Mouse (Mus musculus): Measurements from ENCODE around the gene Gfpt2.

Gfpt2 gene

GRCm38 (mm10) chr11:49794342-49795144, 565 bp downstream of the Gfpt2 start:
- DNase-seq (ENCODE audit: low read depth) = no peak

GRCm38 (mm10) chr11:49798931-49799330, 5.0 kb downstream of the Gfpt2 start:
- no peak for DNase-seq (ENCODE audit: low read depth)

- no peak for DNase-seq (ENCODE audit: low read depth)
Measured at GRCm38 (mm10) chr11:49801516-49801915, 7.5 kb downstream of the Gfpt2 start.

GRCm38 (mm10) chr11:49803801-49804200, 9.8 kb downstream of the Gfpt2 start:
- DNase-seq (ENCODE audit: low read depth) = no peak

DNA sequence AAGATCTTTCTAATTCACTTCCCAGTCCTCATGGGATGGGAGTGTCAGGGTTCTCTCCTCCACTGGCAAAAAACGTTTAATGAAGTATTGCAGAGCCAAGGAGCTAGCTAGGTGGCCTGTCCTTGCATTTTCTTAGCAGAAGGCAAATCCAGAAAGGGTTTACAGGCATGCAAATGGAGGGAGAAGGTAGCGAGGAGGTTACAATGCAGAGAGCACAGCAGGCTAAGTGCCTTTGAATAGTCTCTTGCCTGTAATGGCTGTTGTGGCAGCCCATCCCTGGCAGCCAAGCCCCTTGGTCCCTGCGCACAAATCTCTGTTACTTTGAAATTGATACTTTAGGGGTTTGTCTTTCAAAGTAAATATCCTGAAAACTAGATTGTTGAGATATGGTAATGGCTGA, 12.2 kb downstream of the Gfpt2 start:
- no peak for DNase-seq (ENCODE audit: low read depth)

DNA sequence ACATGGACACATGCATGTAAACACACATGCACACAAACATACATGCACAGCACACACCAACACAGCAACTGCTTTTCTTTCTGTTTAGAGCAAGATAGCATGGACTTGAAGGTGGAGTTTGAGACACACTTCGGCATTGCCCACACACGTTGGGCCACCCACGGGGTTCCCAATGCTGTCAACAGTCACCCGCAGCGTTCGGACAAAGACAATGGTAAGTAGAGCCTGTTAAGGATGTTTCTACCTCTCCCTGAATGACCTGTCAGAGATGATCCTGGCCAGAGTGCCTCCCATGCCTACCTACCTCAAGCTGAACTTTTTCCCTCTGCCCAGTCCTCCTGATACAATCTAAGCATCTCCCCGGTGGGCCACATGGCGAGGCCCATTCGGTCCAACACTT, 15.0 kb downstream of the Gfpt2 start:
- DNase-seq (ENCODE audit: low read depth) = no peak

DNA sequence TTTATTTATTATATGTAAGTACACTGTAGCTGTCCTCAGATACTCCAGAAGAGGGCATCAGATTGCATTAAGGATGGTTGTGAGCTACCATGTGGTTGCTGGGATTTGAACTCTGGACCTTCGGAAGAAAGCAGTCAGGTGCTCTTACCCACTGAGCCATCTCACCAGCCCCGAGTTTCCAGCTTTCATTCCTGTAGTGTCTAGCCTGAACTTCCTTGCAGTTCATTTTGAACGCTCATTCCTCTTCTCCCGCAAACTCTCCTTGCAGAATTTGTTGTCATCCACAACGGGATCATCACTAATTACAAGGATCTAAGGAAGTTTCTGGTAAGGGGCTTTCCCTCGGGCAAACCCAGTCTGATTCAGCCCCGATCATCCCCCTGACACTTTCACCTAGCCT, 16.7 kb downstream of the Gfpt2 start:
- peak; percentile 3 for DNase-seq (ENCODE audit: low read depth)

DNA sequence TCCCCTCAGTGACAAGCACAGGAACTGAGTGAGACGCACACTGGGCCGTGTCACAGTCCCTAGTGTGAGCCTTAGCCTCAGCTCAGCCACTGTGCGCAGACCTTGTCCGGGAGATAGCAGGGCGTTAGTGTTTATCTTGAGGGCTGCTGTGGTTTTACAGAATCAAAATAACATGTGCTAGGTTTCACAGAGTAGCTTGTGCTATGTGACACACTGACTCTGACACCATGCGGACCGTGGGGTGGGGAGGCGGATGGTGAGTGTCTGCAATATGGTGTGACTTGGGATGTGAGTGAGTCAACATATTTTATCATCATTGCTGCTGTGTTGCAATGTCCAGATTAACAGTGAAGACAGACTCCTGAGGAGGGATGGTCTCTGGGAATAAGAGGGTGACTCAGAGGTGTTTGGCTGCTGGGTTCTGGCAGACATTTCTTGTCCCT, 17.1 kb downstream of the Gfpt2 start:
- DNase-seq (ENCODE audit: low read depth) = peak; percentile 86

DNA sequence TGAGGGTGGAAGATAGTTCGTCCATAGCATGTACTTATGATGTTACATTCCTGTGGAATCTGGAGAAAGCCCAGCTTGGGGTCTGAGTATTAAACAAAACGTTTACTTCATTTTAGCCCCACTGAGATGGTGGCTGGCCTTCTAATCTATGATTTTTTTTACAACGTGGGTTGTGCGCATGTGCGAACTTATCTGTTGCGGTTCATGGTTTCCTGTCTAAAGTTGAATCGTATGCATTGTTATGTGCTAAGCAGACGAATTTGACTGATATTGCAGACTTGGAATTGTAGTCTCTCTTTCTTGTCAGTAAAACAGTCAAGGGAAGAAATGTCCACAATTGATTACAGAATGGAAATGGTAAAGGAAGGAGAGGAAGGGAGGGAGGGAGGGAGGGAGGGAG, 17.9 kb downstream of the Gfpt2 start:
- peak; percentile 55 for DNase-seq (ENCODE audit: low read depth)

DNA sequence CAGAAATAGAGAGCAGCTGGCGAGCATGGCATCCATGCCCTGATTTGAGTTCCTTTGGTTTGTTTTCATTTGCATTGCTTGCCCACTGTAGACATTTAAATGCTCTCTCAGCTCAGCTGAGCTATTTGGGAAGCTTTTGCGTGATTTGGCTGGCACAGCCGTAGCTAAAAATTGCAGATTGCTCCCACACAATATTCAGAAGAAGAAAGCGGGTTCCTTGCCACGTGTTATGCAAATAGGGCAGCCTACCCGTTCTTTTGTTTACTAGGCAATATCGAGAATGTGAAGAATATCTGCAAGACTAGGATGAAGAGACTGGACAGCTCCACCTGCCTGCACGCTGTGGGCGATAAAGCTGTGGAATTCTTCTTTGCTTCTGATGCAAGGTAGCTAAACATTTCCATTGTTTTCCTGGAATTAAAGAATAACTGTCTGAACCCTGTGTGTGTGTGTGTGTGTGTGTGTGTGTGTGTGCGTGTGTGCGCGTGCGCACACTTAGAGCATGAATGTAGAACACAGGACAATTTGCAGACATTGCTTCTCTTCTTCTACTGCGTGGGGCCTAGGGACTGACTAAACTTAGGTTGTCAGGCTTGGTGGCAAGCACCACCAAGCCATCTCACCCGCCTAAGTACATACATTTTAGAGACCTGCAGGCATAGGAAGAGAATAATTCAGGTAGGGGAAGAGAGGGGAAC, 25.0 kb downstream of the Gfpt2 start:
- DNase-seq (ENCODE audit: low read depth) = no peak

- DNase-seq (ENCODE audit: low read depth) = no peak
Measured at GRCm38 (mm10) chr11:49819676-49820075, 25.7 kb downstream of the Gfpt2 start.

- no peak for DNase-seq (ENCODE audit: low read depth)
Measured at GRCm38 (mm10) chr11:49820928-49821327, 26.9 kb downstream of the Gfpt2 start.

GRCm38 (mm10) chr11:49821546-49821945, 27.6 kb downstream of the Gfpt2 start:
- DNase-seq (ENCODE audit: low read depth) = no peak

DNA sequence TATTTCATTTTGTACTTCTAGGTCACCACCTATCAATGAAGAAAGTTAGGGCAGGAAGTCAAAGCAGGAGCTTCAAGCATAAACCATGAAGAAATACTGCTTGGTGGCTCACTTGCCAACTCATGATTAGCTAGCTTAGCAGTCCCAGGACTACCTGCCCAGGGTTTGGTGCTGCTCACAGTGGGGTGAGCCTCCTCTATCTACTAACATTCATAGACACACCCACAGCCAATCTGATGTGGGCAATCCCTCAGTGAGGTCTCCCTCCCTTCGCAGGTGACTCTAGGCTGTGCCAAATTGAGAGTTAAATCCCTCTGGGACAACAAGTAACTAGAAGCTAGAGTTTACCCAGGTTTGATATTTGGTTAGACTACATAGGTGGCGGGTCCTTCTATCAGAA, 28.4 kb downstream of the Gfpt2 start:
- no peak for DNase-seq (ENCODE audit: low read depth)

GRCm38 (mm10) chr11:49824896-49825295, 30.9 kb downstream of the Gfpt2 start:
- peak; percentile 49 for DNase-seq (ENCODE audit: low read depth)

DNA sequence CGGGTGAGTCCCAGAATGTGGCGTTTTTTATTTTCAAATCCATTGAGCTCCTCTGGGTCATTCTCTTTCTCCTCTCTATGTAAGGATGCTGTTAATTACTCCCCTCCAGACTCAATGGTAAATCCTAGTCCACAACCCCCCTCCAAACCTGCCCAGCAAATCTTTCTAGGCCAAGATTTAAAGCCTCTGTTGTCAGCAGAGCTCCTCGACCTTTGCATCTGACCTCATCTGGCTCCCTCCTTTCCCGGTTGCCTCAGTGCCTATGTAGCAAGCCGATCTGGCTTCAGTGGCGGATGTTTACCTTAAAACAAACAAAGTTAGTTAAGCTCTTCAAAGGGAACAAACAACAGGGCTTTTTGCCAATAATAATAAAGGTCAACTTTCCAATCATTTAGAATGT, 33.3 kb downstream of the Gfpt2 start:
- DNase-seq (ENCODE audit: low read depth) = no peak

- DNase-seq (ENCODE audit: low read depth) = peak; percentile 15
Measured at GRCm38 (mm10) chr11:49829176-49829745, 35.3 kb downstream of the Gfpt2 start.

DNA sequence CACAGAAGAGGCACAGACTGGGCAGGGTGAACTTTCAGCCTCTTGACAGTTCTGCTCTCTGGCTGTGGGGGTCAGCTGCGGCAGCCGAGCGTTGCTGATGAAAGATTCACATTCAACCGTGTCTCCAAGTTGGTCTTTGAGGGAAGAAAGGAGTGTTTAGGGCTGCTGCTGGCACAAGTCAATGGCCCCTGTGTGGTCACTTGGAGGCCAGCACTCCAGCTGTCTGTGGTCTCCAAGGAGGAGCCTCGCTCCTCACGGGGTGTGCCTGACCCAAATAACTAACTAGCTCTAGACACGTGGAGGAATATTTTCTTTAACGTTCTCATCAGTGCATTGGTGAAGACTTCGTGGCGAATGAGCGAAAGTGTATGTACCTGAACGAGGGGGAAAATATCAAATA, 38.0 kb downstream of the Gfpt2 start:
- DNase-seq (ENCODE audit: low read depth) = no peak

GRCm38 (mm10) chr11:49832962-49833361, 39.0 kb downstream of the Gfpt2 start:
- DNase-seq (ENCODE audit: low read depth) = no peak

GRCm38 (mm10) chr11:49834248-49834647, 40.3 kb downstream of the Gfpt2 start:
- DNase-seq (ENCODE audit: low read depth) = no peak

DNA sequence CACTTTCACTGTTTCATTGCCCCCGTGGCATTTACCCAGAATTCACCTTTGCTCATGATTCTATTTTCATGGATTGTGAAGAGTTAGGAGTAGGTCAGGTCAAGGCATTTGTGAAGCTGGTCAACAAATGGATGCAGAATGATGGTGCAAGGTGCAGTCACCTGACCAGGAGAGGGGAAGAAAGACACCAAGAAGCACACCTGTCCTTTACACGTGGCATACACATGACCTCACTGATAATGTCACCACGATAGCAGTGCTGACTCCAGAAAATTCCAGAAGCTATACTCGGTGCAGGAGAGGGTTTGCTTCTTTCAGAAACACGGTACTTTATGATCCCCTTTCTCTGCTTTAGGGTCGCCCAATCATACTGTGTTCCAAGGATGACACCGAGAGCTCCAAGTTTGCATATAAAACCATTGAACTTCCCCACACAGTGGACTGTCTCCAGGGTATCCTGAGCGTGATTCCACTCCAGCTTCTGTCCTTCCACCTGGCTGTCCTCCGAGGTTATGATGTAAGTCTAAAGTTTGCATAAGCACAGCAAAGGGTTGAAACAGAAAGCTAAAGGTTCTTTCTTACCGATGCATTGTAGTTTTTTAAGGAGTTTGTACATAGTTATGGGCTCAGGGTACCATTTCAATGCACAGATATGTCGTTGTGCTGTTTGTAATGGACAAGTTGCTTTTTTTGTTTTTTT, 41.4 kb downstream of the Gfpt2 start:
- no peak for DNase-seq (ENCODE audit: low read depth)

DNA sequence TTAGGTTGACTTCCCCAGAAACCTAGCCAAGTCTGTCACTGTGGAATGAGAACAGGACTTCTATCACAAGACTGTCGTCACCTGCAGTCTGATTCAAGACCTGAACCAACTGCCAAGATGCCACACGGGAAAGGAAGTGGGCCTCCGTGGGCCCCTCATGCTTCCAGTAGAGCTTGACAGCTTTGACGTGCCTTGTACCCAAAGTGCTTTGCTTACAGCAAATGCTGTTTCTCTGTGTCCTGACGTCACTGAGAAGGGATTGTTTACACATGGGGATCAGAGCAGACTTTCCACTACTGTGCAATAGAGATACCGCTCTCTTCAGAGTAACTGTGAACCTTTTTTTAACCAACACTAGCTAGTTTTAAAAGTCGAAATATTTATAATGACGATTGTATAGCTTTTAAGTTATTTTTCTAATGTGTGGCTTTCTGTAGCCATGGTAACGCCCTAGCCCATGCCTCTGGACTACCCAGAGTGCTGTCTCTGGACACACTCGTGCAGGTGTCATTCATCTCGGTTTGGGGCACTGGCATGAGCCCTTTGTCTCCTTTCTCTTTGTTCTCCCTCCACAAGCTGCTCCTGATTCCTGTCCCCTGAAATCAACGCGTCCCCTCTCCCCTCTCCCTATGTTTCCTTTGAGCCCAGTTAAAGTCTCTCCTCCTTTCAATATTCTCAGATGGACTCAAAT, 43.9 kb downstream of the Gfpt2 start:
- peak; percentile 13 for DNase-seq (ENCODE audit: low read depth)
